Mouse (Mus musculus) cerebellum, adult 2 months (tissue): ENCODE results near the gene Pck1.

ENCODE experiments used
- CTCF ChIP-seq: fragments of 200-500 bp; IDR thresholded peaks from 2 replicates; pipeline ENCODE4 v1.5.1; 2011; ENCODE audit warnings: low read depth, mild to moderate bottlenecking, control low read depth, low read length, moderate library complexity, borderline replicate concordance; ENCODE audit not compliant: insufficient read depth
- POLR2A ChIP-seq: fragments of 200-500 bp; IDR thresholded peaks from 2 replicates; pipeline ENCODE4 v1.6.1; 2011; ENCODE audit warnings: low read length, control low read depth, borderline replicate concordance; ENCODE audit not compliant: insufficient read depth

DNA sequence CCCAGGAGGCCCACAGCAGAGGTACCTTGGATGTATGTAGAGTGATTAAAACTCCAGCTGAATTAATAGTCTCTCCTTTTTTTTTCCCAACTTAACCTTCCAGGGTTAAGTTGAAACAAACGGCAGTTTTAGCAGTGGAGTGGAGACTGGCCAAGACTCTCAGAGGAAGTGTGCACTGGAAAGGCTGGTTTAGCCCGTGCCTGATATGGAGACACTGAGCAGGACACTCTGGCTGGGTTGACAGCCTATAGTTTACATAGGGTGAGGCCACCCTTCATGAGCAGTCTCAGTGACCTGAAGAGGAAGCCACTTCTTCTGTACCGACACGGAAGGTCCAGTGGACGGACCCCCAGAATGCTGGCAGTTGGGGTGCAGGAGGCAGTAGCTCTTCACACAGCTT is 1.5 kb upstream of the Pck1 start:
- TF ChIP-seq CTCF (no peak), POLR2A (no peak)
